Mouse (Mus musculus): ENCODE data around the gene Map4k4. TPM values are rescaled to one million over a fixed set of nuclear protein-coding genes. Genes with fewer than 3 reads are reported as not detected.

Map4k4 gene
- polyA plus RNA-seq, 1 experiment from 2014 or later = 31.0 TPM

DNA sequence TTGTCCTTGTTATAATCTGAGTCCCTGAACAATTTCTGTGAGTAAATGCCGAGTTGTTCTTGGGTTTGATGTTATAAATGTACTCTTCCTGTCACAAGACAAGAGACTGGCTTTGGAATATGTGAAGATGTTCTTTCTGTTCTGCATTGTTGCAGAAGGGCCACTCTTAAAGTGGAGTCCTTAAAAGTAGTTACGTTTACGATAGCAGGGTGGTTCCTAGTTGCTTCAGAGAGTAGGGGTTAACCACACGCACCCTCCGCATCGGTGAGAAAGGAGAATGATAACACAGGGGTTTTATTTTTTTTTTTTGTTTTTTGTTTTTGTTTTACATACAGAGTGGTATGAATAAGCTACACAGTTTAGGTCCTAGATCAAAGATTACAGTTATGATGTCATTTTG, 60.4 kb downstream of the Map4k4 start:
- no peaks in the 10 kb centered on the region for H3K9me3 ChIP-seq
- 97% methylated on average over 6 of the region's 6 CpGs for WGBS
- H3K27ac ChIP-seq = no peak overlapping the region
- no peaks in the 10 kb centered on the region for H3K27me3 ChIP-seq (ENCODE audit: poor library complexity, severe bottlenecking)
- H3K36me3 ChIP-seq (replicated peaks) = peaks cover 37% of the 10 kb centered on the region
- H3K4me1 ChIP-seq = peaks cover 70% of the 10 kb centered on the region
- H3K4me3 ChIP-seq = no peak overlapping the region
- no peak for DNase-seq (ENCODE audit: extremely low spot score, low spot score)

DNA sequence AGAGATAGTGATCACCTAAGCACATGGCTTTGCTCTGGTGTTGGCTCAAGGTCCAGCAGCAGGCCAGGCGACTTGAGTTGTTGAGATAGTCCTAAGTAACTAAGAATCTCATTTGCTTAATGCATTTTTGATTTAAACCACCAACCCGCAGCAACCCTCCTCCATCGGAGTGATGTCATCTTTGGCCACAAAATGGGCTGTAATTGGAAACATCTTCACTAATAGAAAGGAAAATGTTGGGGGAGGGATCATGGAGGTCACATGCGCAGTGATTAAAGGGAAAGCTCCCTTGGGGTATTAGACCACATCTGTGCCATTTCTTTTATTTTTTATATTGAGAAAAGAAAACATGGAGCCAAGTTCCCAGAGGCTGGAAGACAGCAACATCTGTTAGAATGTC, 61.6 kb downstream of the Map4k4 start:
- H3K4me1 ChIP-seq = peaks cover 60% of the 10 kb centered on the region
- no peak overlapping the region for H3K27ac ChIP-seq
- no peak overlapping the region for H3K4me3 ChIP-seq
- H3K27me3 ChIP-seq (ENCODE audit: poor library complexity, severe bottlenecking) = no peaks in the 10 kb centered on the region
- no peak for DNase-seq (ENCODE audit: extremely low spot score, low spot score)
- no peaks in the 10 kb centered on the region for H3K9me3 ChIP-seq
- 74% methylated on average over 4 of the region's 4 CpGs for WGBS
- peaks cover 41% of the 10 kb centered on the region for H3K36me3 ChIP-seq (replicated peaks)

DNA sequence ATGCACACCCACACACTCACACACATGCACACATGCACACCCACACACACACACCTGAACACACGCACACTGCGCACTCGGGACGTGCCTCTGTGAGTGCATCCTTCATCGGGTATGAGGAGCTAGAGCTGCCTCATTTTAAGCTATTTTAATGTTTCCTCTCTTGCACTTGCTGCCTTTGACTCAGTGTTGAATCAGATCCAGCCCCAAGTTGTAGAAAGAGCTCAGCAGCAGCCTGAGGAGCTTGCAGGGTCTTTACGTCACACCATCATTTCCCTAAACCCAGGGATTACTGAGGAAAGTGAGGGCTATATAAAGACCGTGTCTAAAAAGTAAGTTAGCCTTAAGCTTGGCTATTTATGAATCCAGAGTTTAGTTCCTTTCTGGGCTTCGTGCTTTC, 62.1 kb downstream of the Map4k4 start:
- 93% methylated on average over 8 of the region's 8 CpGs for WGBS
- Histone ChIP-seq H3K4me1 (peaks cover 55% of the 10 kb centered on the region), H3K27ac (no peak overlapping the region)

DNA sequence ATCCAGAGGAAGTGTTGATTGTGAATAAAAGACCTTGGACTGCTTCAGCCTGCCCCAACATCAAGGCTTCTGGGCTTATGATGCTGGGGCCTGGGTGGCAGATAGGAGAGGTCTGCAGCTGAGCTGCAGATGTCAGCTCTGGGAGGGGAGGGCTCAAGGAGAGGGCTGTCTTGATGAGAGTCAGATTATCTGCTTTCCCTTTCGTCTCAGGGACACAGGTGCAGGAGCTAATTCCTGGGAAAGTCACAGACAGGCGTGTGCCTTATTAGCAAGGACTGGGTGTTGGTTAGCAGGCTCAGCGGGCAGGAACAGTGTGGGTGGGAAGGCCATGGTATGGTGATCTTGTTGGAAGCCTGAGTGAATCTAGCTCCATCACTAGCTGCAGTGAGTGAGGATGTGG, 63.1 kb downstream of the Map4k4 start:
- H3K4me1 ChIP-seq = peaks cover 45% of the 10 kb centered on the region
- H3K27ac ChIP-seq = no peak overlapping the region
- no peaks in the 10 kb centered on the region for H3K27me3 ChIP-seq (ENCODE audit: poor library complexity, severe bottlenecking)
- peaks cover 50% of the 10 kb centered on the region for H3K36me3 ChIP-seq (replicated peaks)
- H3K9me3 ChIP-seq = no peaks in the 10 kb centered on the region
- 84% methylated on average over 3 of the region's 3 CpGs for whole genome bisulfite sequencing
- DNase-seq (ENCODE audit: extremely low spot score, low spot score) = no peak
- H3K4me3 ChIP-seq = no peak overlapping the region

More for the DNA sequence above, 62.1 kb downstream of the Map4k4 start:
- Histone ChIP-seq H3K27me3 (ENCODE audit: poor library complexity, severe bottlenecking) (no peaks in the 10 kb centered on the region), H3K4me3 (no peak overlapping the region), H3K36me3 (replicated peaks) (peaks cover 42% of the 10 kb centered on the region), H3K9me3 (no peaks in the 10 kb centered on the region)
- DNase-seq (ENCODE audit: extremely low spot score, low spot score) = no peak

DNA sequence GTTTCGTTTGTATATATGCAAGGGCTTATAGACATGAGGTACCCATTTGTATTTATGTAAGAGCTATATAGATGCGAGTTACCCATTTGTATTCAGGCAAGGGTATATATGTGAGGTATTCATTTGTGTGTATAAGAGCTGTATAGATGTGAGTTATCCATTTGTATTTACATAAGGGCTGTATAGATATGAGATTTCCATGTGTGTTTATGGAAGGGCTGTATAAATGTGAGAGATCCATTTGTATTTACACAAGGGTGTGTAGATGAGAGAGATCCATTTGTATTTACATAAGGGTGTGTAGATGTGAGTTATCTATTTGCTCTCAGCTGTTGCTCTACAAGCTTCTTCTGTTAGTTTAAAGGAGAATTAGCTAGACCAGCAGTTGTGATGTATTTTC, 63.7 kb downstream of the Map4k4 start:
- no peaks in the 10 kb centered on the region for H3K27me3 ChIP-seq (ENCODE audit: poor library complexity, severe bottlenecking)
- H3K27ac ChIP-seq = no peak overlapping the region
- H3K9me3 ChIP-seq = no peaks in the 10 kb centered on the region
- H3K36me3 ChIP-seq (replicated peaks) = peaks cover 53% of the 10 kb centered on the region
- peaks cover 45% of the 10 kb centered on the region for H3K4me1 ChIP-seq
- H3K4me3 ChIP-seq = no peak overlapping the region
- no peak for DNase-seq (ENCODE audit: extremely low spot score, low spot score)
- WGBS = 91% methylated on average over 2 of the region's 2 CpGs

DNA sequence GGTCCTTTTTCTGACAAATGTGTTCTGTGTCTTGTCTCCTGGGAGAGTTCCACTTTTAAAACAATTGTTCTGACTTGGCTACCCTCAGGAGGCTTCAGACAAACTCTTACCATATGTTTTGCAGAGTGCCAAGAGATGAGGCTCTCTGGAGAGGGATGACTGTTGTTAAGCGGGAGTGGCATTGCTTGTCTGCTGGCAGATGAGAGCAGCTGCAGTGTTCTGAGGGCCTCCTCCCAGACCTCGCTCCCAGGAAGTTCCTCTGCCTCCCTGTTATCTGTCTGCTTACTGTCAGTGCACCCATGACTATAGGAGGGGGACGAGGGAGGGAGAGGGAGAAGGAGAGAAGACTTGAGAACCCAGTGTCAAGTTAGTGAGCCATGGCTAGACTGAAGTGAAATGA, 64.7 kb downstream of the Map4k4 start:
- WGBS = 74% methylated on average over 3 of the region's 3 CpGs
- no peak for DNase-seq (ENCODE audit: extremely low spot score, low spot score)
- no peak overlapping the region for H3K27ac ChIP-seq
- no peak overlapping the region for H3K4me3 ChIP-seq
- no peaks in the 10 kb centered on the region for H3K27me3 ChIP-seq (ENCODE audit: poor library complexity, severe bottlenecking)
- H3K36me3 ChIP-seq (replicated peaks) = peaks cover 59% of the 10 kb centered on the region
- no peaks in the 10 kb centered on the region for H3K9me3 ChIP-seq
- peaks cover 44% of the 10 kb centered on the region for H3K4me1 ChIP-seq

DNA sequence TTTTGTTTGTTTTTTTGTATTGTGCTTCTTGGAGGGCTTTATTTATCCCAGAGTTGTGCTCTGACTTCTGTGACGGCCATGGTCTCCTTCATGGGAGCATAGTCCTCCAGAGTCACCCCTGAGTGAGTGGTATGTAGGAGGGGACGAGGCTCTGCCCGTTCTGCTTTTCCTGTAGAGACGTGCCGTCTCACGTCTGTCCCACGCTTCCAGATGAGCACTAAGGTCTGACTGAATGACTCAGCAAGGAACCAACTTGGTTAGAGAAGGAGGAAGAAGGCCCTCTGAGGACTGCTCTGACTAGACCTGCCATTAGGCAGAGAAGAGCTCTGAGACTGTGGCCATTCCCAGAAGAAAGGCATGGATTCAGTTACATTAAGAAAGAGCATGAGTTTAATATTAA, 68.3 kb downstream of the Map4k4 start:
- Histone ChIP-seq H3K4me3 (no peak overlapping the region), H3K9me3 (no peaks in the 10 kb centered on the region), H3K27ac (no peak overlapping the region), H3K27me3 (ENCODE audit: poor library complexity, severe bottlenecking) (no peaks in the 10 kb centered on the region), H3K36me3 (replicated peaks) (peaks cover 50% of the 10 kb centered on the region), H3K4me1 (peaks cover 20% of the 10 kb centered on the region)
- DNase-seq (ENCODE audit: extremely low spot score, low spot score) = no peak
- 82% methylated on average over 7 of the region's 7 CpGs for WGBS

DNA sequence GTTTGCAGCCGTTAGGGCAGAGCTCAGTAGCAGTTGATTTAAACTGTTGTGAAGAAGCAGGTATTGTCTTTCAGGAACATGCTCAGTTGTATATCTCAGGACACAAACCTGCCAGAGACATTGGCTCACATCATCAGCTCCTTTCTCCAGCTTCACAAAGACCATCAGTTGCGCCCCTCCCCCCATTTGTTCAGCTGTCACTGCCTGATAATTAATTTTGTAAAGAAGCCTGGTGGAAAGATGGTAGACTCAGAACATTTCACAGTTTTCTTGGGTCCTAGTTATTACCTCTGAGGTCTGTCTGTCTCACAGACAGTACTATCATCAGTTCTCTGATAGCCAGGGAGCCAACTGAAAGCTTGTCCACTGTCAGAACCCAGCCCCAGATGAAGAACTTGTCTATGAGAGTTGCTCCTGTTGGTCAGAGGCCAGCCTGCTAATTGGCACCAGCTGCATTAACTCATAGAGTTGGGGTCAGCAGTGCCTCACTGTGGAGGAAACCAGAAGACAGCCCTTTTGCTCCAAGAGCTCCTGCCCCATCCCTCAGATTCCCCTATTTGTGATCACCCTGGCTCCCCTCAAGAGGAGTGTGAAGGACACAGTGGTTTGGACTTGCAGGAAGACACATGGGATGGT, 69.2 kb downstream of the Map4k4 start:
- no peak overlapping the region for H3K27ac ChIP-seq
- no peaks in the 10 kb centered on the region for H3K27me3 ChIP-seq (ENCODE audit: poor library complexity, severe bottlenecking)
- no peaks in the 10 kb centered on the region for H3K9me3 ChIP-seq
- peaks cover 53% of the 10 kb centered on the region for H3K36me3 ChIP-seq (replicated peaks)
- 72% methylated on average over 2 of the region's 2 CpGs for WGBS
- DNase-seq (ENCODE audit: extremely low spot score, low spot score) = peak; percentile 36
- peaks cover 19% of the 10 kb centered on the region for H3K4me1 ChIP-seq
- H3K4me3 ChIP-seq = no peak overlapping the region

DNA sequence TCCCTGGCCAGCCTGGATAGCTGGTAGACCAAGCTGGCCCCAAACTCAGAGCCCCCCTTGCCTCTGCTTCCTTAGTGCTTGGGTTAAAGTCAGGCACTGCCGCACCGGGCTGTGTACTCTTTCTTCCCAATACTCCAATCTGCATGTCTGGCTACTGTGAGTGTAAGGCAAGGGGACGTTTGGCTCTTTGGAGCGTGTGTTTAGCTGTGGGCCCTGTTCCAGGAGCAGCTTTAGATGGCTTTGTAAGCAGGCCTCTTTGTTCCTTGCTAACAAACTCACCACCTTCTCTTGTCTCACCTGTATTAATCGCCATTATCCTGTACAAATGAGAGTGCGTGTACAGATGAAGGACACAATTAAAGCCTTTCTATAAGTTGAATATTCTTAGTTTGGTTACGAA, 71.7 kb downstream of the Map4k4 start:
- no peak overlapping the region for H3K4me3 ChIP-seq
- no peaks in the 10 kb centered on the region for H3K27me3 ChIP-seq (ENCODE audit: poor library complexity, severe bottlenecking)
- H3K27ac ChIP-seq = no peak overlapping the region
- no peaks in the 10 kb centered on the region for H3K9me3 ChIP-seq
- no peak for DNase-seq (ENCODE audit: extremely low spot score, low spot score)
- peaks cover 63% of the 10 kb centered on the region for H3K36me3 ChIP-seq (replicated peaks)
- peaks cover 15% of the 10 kb centered on the region for H3K4me1 ChIP-seq
- WGBS = 91% methylated on average over 7 of the region's 7 CpGs

DNA sequence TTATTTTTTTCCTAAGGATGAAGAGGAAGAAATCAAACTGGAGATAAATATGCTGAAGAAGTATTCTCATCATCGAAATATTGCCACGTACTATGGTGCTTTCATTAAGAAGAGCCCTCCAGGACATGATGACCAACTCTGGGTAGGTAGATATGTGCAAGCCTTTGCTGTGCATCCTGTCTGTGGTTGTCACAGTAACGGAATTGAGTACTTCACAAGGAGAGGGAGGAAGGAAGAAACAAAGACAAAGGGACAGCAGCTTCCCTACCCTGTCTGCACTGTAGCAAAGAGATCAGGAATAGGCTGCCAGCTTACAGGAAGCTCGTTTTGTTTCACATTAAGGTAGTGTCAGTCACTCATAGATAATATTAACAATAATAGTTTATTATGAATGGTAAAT, 73.2 kb downstream of the Map4k4 start:
- Histone ChIP-seq H3K36me3 (replicated peaks) (peaks cover 67% of the 10 kb centered on the region), H3K27me3 (ENCODE audit: poor library complexity, severe bottlenecking) (no peaks in the 10 kb centered on the region)
- 85% methylated on average over 4 of the region's 4 CpGs for WGBS

DNA sequence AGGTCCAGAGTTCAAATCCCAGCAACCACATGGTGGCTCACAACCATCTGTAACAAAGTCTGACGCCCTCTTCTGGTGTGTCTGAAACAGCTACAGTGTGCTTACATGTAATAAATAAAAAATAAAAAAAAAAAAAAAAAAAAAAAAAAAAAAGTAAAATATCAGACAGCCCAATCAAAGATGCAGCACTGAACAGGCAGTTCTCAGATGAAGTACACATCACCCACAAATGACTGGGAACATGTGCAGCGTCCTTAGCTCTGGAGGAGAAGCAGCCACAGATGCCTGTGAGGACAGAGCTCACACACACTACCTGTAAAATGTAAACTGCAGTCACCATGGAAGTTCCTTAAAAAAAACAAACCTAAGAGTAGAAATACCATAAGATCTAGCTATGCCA, 74.3 kb downstream of the Map4k4 start:
- Histone ChIP-seq H3K27ac (no peak overlapping the region), H3K27me3 (ENCODE audit: poor library complexity, severe bottlenecking) (no peaks in the 10 kb centered on the region), H3K36me3 (replicated peaks) (peaks cover 73% of the 10 kb centered on the region), H3K4me3 (no peak overlapping the region), H3K9me3 (no peaks in the 10 kb centered on the region), H3K4me1 (peaks cover 3% of the 10 kb centered on the region)
- no peak for DNase-seq (ENCODE audit: extremely low spot score, low spot score)
- 89% methylated on average over 2 of the region's 2 CpGs for WGBS

More for the DNA sequence above, 73.2 kb downstream of the Map4k4 start:
- Histone ChIP-seq H3K27ac (no peak overlapping the region), H3K4me1 (peaks cover 14% of the 10 kb centered on the region), H3K4me3 (no peak overlapping the region), H3K9me3 (no peaks in the 10 kb centered on the region)
- no peak for DNase-seq (ENCODE audit: extremely low spot score, low spot score)

DNA sequence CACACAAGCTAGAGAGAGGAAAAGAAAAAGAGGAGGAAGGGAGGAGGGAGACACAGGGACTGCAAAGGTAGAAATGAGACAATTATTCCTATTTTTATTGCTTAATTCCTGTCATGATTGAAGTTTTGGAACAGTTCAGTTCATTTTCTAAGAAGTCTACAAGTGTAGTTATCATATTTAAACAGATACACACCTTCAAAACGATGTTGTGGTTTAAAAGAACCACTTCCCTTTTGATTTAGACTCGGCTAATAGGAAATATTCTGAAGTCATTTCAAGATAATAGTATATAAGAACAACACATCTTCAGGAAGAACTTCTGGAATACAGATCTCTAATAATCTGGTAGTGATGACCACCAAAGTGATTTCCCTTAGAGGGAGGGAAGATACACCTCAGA, 75.4 kb downstream of the Map4k4 start:
- H3K4me1 ChIP-seq = no peaks in the 10 kb centered on the region
- 92% methylated on average over 2 of the region's 2 CpGs for WGBS
- H3K27ac ChIP-seq = no peak overlapping the region
- H3K36me3 ChIP-seq (replicated peaks) = peaks cover 82% of the 10 kb centered on the region
- DNase-seq (ENCODE audit: extremely low spot score, low spot score) = no peak
- H3K4me3 ChIP-seq = no peak overlapping the region
- no peaks in the 10 kb centered on the region for H3K9me3 ChIP-seq
- H3K27me3 ChIP-seq (ENCODE audit: poor library complexity, severe bottlenecking) = no peaks in the 10 kb centered on the region

DNA sequence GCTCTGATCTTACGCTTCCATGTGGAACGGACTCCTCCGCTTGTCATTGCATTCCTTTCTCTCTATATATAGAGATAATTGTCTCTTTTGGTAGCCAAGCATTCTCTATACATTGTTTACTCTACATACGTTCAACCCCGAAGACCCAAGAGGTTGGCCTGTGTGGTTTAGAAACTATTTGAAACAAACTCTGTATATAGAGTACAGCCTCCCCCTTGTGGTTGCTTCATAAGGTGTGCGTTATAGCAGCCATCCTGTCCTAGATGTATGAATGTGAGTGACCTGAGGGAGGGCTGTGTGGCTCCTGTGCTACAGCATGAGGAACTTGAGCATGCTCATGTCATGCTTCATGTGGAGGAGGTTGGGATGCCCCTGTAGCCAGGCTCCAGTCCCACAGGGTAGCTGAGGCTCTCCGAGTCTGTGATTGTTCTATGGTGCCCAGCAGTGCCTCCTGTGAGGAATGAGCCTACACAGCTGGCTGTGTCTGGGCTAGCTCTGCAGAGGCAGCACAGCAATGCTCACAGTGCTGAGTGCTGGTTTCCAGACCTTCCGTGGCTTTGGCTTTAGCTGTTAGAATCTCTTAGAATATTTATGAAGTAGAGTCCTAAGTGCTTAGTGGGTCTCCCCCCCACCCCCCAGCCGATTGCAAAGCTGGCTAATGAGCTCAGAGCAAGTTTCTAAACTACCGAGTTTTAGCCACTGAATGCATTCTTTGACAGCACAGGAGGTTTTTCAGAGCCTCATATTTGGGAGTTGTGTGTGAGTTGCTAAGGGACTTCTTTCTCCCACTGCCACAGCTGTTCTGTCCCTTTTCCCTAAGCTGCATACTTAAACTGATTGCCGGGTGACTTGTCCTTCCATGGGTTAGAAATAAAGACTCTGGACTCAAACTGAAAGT, 76.4 kb downstream of the Map4k4 start:
- H3K36me3 ChIP-seq (replicated peaks) = peaks cover 88% of the 10 kb centered on the region
- H3K27me3 ChIP-seq (ENCODE audit: poor library complexity, severe bottlenecking) = no peaks in the 10 kb centered on the region
- H3K4me1 ChIP-seq = no peaks in the 10 kb centered on the region
- H3K4me3 ChIP-seq = no peak overlapping the region
- H3K9me3 ChIP-seq = no peaks in the 10 kb centered on the region
- no peak for DNase-seq (ENCODE audit: extremely low spot score, low spot score)
- H3K27ac ChIP-seq = no peak overlapping the region
- WGBS = 91% methylated on average over 11 of the region's 11 CpGs
